Mouse (Mus musculus) liver, adult 2 months (tissue): Measurements from ENCODE around the gene Bmp7. TPM values are rescaled to one million over a fixed set of nuclear protein-coding genes. Genes with fewer than 3 reads are reported as not detected.

ENCODE experiments used
- DNase-seq: peaks from one replicate; pipeline ENCODE4 v3.0.0-alpha.2; 2011; ENCODE audit warnings: low read depth, low spot score; ENCODE audit errors: extremely low read depth
- H3K27ac ChIP-seq: fragments of 200-500 bp; replicated peaks from 2 replicates; pipeline ENCODE4 v1.5.1; 2012; ENCODE audit warnings: low read depth, mild to moderate bottlenecking, control low read depth, inconsistent platforms, low read length; ENCODE audit not compliant: insufficient read depth
- H3K27me3 ChIP-seq: fragments of 200-500 bp; 2 replicates; pipeline ENCODE4 v1.6.1; 2012; ENCODE audit warnings: mild to moderate bottlenecking, moderate library complexity, low read length, inconsistent platforms; ENCODE audit not compliant: control insufficient read depth, insufficient read depth
- H3K36me3 ChIP-seq: fragments of 200-500 bp; 2 replicates; pipeline ENCODE4 v1.6.1; 2012; ENCODE audit warnings: low read length, inconsistent platforms; ENCODE audit not compliant: control insufficient read depth, insufficient read depth
- H3K4me1 ChIP-seq: fragments of 200-500 bp; 2 replicates; pipeline ENCODE4 v1.6.1; 2011; ENCODE audit warnings: low read length; ENCODE audit not compliant: control insufficient read depth, insufficient read depth
- H3K4me3 ChIP-seq: fragments of 200-500 bp; 2 replicates; pipeline ENCODE4 v1.5.1; 2011; ENCODE audit warnings: low read depth, mild to moderate bottlenecking, control low read depth, low read length, moderate library complexity; ENCODE audit not compliant: insufficient read depth
- H3K79me2 ChIP-seq: fragments of 200-500 bp; 2 replicates; pipeline ENCODE4 v1.6.1; 2012; ENCODE audit warnings: inconsistent platforms, mild to moderate bottlenecking, low read length, moderate library complexity; ENCODE audit not compliant: control insufficient read depth, insufficient read depth
- H3K9ac ChIP-seq: fragments of 200-500 bp; 2 replicates; pipeline ENCODE4 v1.6.1; 2012; ENCODE audit warnings: low read depth, mild to moderate bottlenecking, control low read depth, inconsistent platforms, low read length
- CTCF ChIP-seq: fragments of 200-500 bp; IDR thresholded peaks from 2 replicates; pipeline ENCODE4 v1.5.1; 2011; ENCODE audit warnings: low read depth, low read length, control low read depth
- POLR2A ChIP-seq: fragments of 200-500 bp; IDR thresholded peaks from 2 replicates; pipeline ENCODE4 v1.6.1; 2011; ENCODE audit warnings: low read length, control low read depth; ENCODE audit not compliant: insufficient read depth; ENCODE audit errors: extremely low read depth
- WGBS: fragments of 180-500 bp; shearing (Covaris S2); methylation state at CpG from one replicate; pipeline ENCODE4 v1.1.7; 2018; 5-methylcytosine and 5-hydroxymethylcytosine counted together
- polyA plus RNA-seq: library from polyadenylated mRNA; depleted of rRNA; stranded (reverse); fragments of >200 nt; gene quantifications from 2 replicates; pipeline ENCODE4 v1.2.3, GENCODE M21; 2012
- total RNA-seq: library from RNA; depleted of rRNA; stranded (reverse); fragments of >200 nt; gene quantifications from 2 replicates; pipeline ENCODE4 v1.2.3, GENCODE M21; 2014

The Bmp7 gene
- total and polyA plus RNA-seq, 2 experiments: 0.55 to 1.7 TPM

GRCm38 (mm10) chr2:172889222-172889621 lies 50.9 kb downstream of the Bmp7 start:
- no peaks in the 10 kb centered on the region for H3K79me2 ChIP-seq
- WGBS: 90% methylated on average over 12 of the region's 12 CpGs
- no peak overlapping the region for H3K9ac ChIP-seq
- H3K27me3 ChIP-seq: no peaks in the 10 kb centered on the region
- no peaks in the 10 kb centered on the region for H3K36me3 ChIP-seq
- no peak for DNase-seq
- H3K4me3 ChIP-seq: no peak overlapping the region
- TF ChIP-seq CTCF: no peak
- TF ChIP-seq POLR2A: no peak
- H3K4me1 ChIP-seq: no peaks in the 10 kb centered on the region
- no peak overlapping the region for H3K27ac ChIP-seq

- H3K4me3 ChIP-seq: no peak overlapping the region
- WGBS: 80% methylated on average over 12 of the region's 12 CpGs
- no peak overlapping the region for H3K27ac ChIP-seq
- no peaks in the 10 kb centered on the region for H3K4me1 ChIP-seq
- no peaks in the 10 kb centered on the region for H3K79me2 ChIP-seq
- no peaks in the 10 kb centered on the region for H3K36me3 ChIP-seq
- no peaks in the 10 kb centered on the region for H3K27me3 ChIP-seq
- H3K9ac ChIP-seq: no peak overlapping the region
- no peak for TF ChIP-seq CTCF
- no peak for TF ChIP-seq POLR2A
- DNase-seq: no peak
Observed at GRCm38 (mm10) chr2:172888147-172888546, 52.0 kb downstream of the Bmp7 start.

GRCm38 (mm10) chr2:172885861-172886260 lies 54.3 kb downstream of the Bmp7 start:
- Histone ChIP-seq H3K9ac (no peak overlapping the region), H3K4me3 (no peak overlapping the region), H3K79me2 (no peaks in the 10 kb centered on the region), H3K27me3 (no peaks in the 10 kb centered on the region), H3K36me3 (no peaks in the 10 kb centered on the region), H3K4me1 (no peaks in the 10 kb centered on the region), H3K27ac (no peak overlapping the region)
- 74% methylated on average over 5 of the region's 7 CpGs for WGBS
- TF ChIP-seq POLR2A (no peak), CTCF (no peak)
- DNase-seq: no peak

GRCm38 (mm10) chr2:172884584-172884983 lies 55.5 kb downstream of the Bmp7 start:
- H3K9ac ChIP-seq: no peak overlapping the region
- DNase-seq: no peak
- TF ChIP-seq CTCF (no peak), POLR2A (no peak)
- H3K36me3 ChIP-seq: no peaks in the 10 kb centered on the region
- 84% methylated on average over 6 of the region's 6 CpGs for WGBS
- no peaks in the 10 kb centered on the region for H3K27me3 ChIP-seq
- no peaks in the 10 kb centered on the region for H3K79me2 ChIP-seq
- H3K27ac ChIP-seq: no peak overlapping the region
- H3K4me1 ChIP-seq: no peaks in the 10 kb centered on the region
- H3K4me3 ChIP-seq: no peak overlapping the region

DNA sequence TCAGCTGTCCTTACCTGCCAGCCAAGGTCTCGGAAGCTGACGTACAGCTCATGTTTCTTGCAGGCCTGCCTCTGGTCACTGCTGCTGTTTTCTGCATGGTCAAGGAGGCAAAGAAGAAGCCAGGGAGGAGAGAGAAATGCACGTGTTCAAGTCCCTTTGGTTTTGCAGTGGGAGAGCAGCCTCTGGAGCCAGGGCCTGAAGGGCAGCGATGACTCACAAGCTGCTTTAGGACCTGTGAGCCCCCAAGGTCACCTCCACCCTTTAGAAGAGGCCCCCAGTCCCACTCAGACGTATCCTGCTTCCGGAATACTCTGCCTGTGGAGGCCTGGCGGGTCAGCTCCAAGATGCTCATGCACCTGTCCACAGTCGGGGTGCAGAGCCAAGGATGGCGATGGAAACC lies 64.9 kb downstream of the Bmp7 start:
- Histone ChIP-seq H3K36me3 (no peaks in the 10 kb centered on the region), H3K4me3 (no peak overlapping the region), H3K79me2 (no peaks in the 10 kb centered on the region), H3K4me1 (no peaks in the 10 kb centered on the region), H3K9ac (no peak overlapping the region), H3K27me3 (no peaks in the 10 kb centered on the region), H3K27ac (no peak overlapping the region)
- no peak for TF ChIP-seq POLR2A
- no peak for TF ChIP-seq CTCF
- no peak for DNase-seq
- 88% methylated on average over 9 of the region's 9 CpGs for WGBS

- TF ChIP-seq POLR2A (no peak), CTCF (no peak)
- 71% methylated on average over 5 of the region's 5 CpGs for WGBS
- H3K27ac ChIP-seq: no peak overlapping the region
Observed at GRCm38 (mm10) chr2:172866356-172866755, 73.8 kb downstream of the Bmp7 start.

More at GRCm38 (mm10) chr2:172866356-172866755, 73.8 kb downstream of the Bmp7 start:
- no peaks in the 10 kb centered on the region for H3K4me1 ChIP-seq
- no peaks in the 10 kb centered on the region for H3K36me3 ChIP-seq
- no peak overlapping the region for H3K4me3 ChIP-seq
- H3K27me3 ChIP-seq: peaks cover 8% of the 10 kb centered on the region
- no peak overlapping the region for H3K9ac ChIP-seq
- no peak for DNase-seq
- H3K79me2 ChIP-seq: no peaks in the 10 kb centered on the region
